Mouse (Mus musculus) forebrain, embryonic 15.5 days (tissue): ENCODE measurements around the gene AI661453. TPM values are rescaled to one million over a fixed set of nuclear protein-coding genes. Genes with fewer than 3 reads are reported as not detected.

Source experiments
- ATAC-seq: fragments of 200-750 bp; cut with Nextera tagmentation; replicated peaks from 2 replicates; pipeline ENCODE4 v1.8.0; 2017; ENCODE audit warnings: mild to moderate bottlenecking, moderate TSS enrichment, moderate library complexity
- H3K27ac ChIP-seq: fragments of 300-500 bp; sonication (generic); replicated peaks from 2 replicates; pipeline ENCODE4 v1.5.1; 2015; ENCODE audit warnings: mild to moderate bottlenecking, inconsistent platforms
- H3K27me3 ChIP-seq: fragments of 300-500 bp; sonication (generic); 2 replicates; pipeline ENCODE4 v1.6.1; 2015; ENCODE audit warnings: inconsistent platforms
- H3K36me3 ChIP-seq: fragments of 300-500 bp; sonication (generic); 2 replicates; pipeline ENCODE4 v1.6.1; 2015; ENCODE audit warnings: mild to moderate bottlenecking, inconsistent platforms
- H3K4me1 ChIP-seq: fragments of 300-500 bp; sonication (generic); 2 replicates; pipeline ENCODE4 v1.6.1; 2015; ENCODE audit warnings: inconsistent platforms
- H3K4me2 ChIP-seq: fragments of 300-500 bp; sonication (generic); replicated peaks from 2 replicates; pipeline ENCODE4 v1.6.1; 2015; ENCODE audit warnings: mild to moderate bottlenecking, inconsistent platforms
- H3K4me3 ChIP-seq: fragments of 300-500 bp; sonication (generic); 2 replicates; pipeline ENCODE4 v1.5.1; 2015; ENCODE audit warnings: mild to moderate bottlenecking, inconsistent platforms
- H3K9ac ChIP-seq: fragments of 300-500 bp; sonication (generic); replicated peaks from 2 replicates; pipeline ENCODE4 v1.6.1; 2015; ENCODE audit warnings: mild to moderate bottlenecking, inconsistent platforms
- H3K9me3 ChIP-seq: fragments of 300-500 bp; sonication (generic); 2 replicates; pipeline ENCODE4 v1.6.1; 2016; ENCODE audit warnings: inconsistent platforms
- WGBS: fragments of 180-500 bp; shearing (Covaris S2); methylation state at CpG from one replicate; pipeline ENCODE4 v1.1.7; 2015; ENCODE audit warnings: mixed read lengths; 5-methylcytosine and 5-hydroxymethylcytosine counted together
- polyA plus RNA-seq: library from polyadenylated mRNA; unstranded; fragments of >200 nt; fragmentation: Nextera tagmentation; extraction: Ambion mirVana; gene quantifications from 2 replicates; pipeline ENCODE4 v1.2.1, GENCODE M21; 2015

AI661453 gene
- polyA plus RNA-seq, 1 experiment from 2014 or later: 0.19 TPM

- Histone ChIP-seq H3K4me2 (no peak overlapping the region), H3K27me3 (no peaks in the 10 kb centered on the region; the same call in 1 of the 2 replicates), H3K9ac (no peak overlapping the region), H3K9me3 (no peaks in the 10 kb centered on the region), H3K36me3 (no peaks in the 10 kb centered on the region), H3K4me3 (no peak overlapping the region), H3K4me1 (peaks cover 17% of the 10 kb centered on the region), H3K27ac (no peak overlapping the region)
- WGBS: 43% methylated on average over 12 of the region's 12 CpGs
- ATAC-seq: no peak
Observed at GRCm38 (mm10) chr17:47508012-47508608, 71.7 kb downstream of the AI661453 start.

DNA sequence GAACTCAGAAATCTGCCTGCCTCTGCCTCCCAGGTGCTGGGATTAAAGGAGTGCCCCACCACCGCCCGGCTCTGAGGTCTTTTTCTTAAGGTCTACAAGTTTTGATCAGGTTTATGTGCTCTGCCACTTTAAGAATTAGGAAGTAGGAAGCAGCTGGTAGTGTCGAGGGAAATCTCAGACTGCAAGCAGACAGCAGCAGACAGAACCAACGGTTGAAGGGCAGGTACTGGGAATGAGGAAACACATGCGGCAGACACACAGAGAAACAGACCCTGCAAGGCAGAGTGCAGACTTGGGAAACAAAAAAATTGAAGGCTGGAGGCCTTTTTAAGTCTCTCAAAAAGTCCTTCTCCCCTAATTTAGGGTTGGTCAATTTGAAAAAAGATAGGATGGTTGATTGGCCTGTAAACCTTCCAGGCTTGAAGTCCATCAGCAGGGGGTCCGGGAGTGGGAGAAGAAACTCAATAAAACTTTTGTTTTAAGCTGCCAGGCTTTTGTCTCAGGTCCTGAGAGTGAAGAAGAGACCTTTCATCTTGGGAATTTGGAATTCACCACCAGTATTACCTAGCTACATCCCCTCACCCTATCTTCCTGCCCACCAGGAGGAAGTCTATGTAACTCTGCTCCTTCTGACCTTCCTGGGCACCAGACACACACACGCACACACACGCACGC, 72.8 kb downstream of the AI661453 start:
- peaks cover 17% of the 10 kb centered on the region for H3K4me1 ChIP-seq
- H3K4me2 ChIP-seq: no peak overlapping the region
- 58% methylated on average over 9 of the region's 9 CpGs for WGBS
- no peaks in the 10 kb centered on the region for H3K9me3 ChIP-seq
- no peak overlapping the region for H3K4me3 ChIP-seq
- H3K27me3 ChIP-seq: no peaks in the 10 kb centered on the region; the same call in 1 of the 2 replicates
- no peak for ATAC-seq
- H3K36me3 ChIP-seq: no peaks in the 10 kb centered on the region
- H3K27ac ChIP-seq: no peak overlapping the region
- H3K9ac ChIP-seq: no peak overlapping the region; the same call in 1 of the 2 replicates

DNA sequence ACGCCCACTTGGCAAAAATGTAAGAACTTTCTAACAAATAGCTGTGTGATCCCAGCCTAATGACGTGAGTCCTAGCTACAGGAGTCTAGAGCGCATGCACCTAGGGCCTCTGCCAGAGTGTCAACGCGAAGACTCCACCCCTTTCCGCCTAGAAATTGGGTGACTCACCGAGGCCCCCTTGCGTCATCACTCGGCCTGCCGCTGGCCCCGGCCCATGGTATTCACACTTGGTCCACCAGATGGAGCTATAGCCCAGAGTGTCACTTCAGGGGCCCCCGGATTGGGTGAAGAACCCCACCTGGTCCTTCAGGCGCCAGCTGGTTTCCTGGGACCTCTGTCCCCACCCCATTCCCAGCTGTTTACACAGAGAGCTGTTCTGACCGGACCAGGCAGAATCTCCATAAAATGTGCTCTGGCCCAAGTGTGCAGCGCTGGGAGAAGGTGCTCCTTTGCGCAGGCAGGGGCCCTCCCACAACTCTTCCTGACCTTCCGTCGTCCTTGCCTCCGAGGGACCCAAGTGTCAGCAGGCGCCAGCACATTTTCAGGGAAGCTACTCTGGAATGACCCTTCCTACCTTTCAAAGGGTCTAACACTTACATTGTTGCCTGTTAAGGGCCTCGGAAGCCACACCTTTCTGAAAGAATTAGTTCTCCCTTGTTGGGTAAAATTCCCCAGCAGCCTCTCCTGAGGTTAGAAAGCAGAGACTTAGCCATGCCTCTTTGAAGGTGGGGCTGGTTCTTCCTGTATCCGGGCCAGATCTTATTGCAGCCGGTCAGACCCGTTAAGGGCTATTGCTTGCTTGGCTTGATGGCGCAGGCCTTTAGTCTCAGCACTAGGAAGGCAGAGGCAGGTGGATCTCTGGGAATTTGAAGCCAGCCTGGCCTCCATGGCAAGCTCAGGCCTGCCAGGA, 75.0 kb downstream of the AI661453 start:
- no peaks in the 10 kb centered on the region for H3K9me3 ChIP-seq

DNA sequence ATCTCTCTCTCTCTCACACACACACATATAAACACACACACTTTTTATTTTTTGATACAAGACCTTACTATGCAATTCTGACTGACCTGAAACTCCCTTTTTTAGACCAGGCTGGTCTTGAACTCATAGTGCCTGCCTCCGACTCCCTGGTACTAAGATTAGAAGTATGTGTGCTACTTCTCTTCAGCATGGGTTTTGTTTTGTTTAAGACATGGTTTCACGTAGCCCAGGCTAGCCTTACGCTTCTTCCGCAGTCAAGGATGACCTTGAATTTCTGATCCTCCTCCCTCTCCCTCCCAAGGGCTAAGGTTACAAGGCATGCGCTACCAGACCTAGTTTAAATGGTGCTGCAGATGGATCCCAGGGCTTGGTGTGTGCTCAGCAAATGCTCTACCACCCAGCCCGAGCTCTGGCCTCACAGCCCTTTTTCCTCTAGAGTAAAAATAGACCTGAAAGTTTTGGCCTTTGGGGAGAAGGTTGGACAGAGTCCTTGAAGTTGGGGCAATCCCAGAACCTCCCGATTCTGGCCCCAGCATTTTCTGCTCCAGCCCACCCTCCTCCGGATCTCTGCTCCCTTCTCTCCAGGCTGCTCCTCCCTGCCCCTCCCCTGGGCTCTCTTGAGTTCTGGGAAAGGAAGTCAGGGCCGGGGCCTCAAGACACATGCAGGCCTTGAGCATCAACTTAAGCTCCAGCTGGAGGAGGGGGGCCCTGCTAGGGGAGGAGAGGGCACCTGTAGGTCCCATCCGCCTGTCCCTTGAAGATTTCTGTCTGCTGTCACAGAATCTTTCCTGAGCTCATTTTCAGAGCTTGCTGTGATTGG, 76.8 kb downstream of the AI661453 start:
- Histone ChIP-seq H3K4me1 (peaks cover 9% of the 10 kb centered on the region), H3K27ac (no peak overlapping the region), H3K9ac (no peak overlapping the region), H3K9me3 (no peaks in the 10 kb centered on the region), H3K4me3 (no peak overlapping the region), H3K4me2 (no peak overlapping the region), H3K36me3 (no peaks in the 10 kb centered on the region), H3K27me3 (no peaks in the 10 kb centered on the region)
- 74% methylated on average over 10 of the region's 10 CpGs for WGBS
- no peak for ATAC-seq

More for the DNA sequence above, 75.0 kb downstream of the AI661453 start:
- WGBS: 19% methylated on average over 25 of the region's 25 CpGs
- H3K4me3 ChIP-seq: peak overlapping the region; percentile 6; the same call in 1 of the 2 replicates
- peak overlapping the region; percentile 28 for H3K4me2 ChIP-seq
- no peaks in the 10 kb centered on the region for H3K27me3 ChIP-seq
- peak; percentile 85 for ATAC-seq
- peak overlapping the region; percentile 49; the same call in 1 of the 2 replicates for H3K27ac ChIP-seq
- no peaks in the 10 kb centered on the region for H3K36me3 ChIP-seq
- no peak overlapping the region for H3K9ac ChIP-seq
- peaks cover 13% of the 10 kb centered on the region for H3K4me1 ChIP-seq

DNA sequence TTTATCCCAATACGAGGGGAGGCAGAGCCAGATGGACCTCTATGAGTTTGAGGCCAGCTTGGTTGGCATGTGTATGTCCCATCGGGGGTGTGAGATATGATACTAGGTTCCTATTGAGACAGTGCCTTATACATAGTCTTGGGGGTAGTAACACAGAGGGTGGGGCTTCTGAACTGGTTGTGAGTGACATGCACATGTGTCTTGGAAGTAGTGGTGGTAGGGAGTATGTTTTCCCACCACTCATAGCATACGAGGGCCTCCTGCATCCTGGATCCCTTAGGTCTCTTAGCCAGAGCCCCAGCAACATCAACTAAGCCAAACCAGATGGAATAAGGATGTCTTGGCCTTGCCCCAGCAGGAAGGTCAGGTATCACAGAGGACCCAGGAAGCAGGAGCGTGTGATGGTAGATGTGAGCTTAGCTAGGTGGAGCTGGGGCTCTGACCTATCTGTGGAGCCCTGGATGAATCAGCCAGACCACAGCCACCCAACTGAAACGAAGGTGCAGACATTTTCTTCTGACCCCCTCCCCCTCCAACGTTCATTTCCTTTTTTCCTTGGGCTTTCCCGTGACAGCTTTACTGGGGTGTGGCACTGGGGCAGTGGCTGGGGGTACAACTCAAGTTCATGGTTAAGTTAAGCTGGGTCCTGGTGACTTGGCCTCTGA, 78.9 kb downstream of the AI661453 start:
- H3K27me3 ChIP-seq: no peaks in the 10 kb centered on the region
- H3K9ac ChIP-seq: no peak overlapping the region
- no peaks in the 10 kb centered on the region for H3K36me3 ChIP-seq
- H3K9me3 ChIP-seq: no peaks in the 10 kb centered on the region
- H3K4me1 ChIP-seq: peaks cover 8% of the 10 kb centered on the region; the same call in 1 of the 2 replicates
- ATAC-seq: no peak
- H3K4me2 ChIP-seq: no peak overlapping the region
- no peak overlapping the region for H3K4me3 ChIP-seq
- WGBS: 84% methylated on average over 7 of the region's 7 CpGs
- H3K27ac ChIP-seq: no peak overlapping the region

- Histone ChIP-seq H3K4me2 (no peak overlapping the region), H3K27me3 (no peaks in the 10 kb centered on the region), H3K4me3 (no peak overlapping the region), H3K27ac (no peak overlapping the region), H3K4me1 (peaks cover 4% of the 10 kb centered on the region), H3K9me3 (no peaks in the 10 kb centered on the region), H3K36me3 (no peaks in the 10 kb centered on the region), H3K9ac (no peak overlapping the region)
- WGBS: 91% methylated on average over 3 of the region's 3 CpGs
- ATAC-seq: no peak
Observed at GRCm38 (mm10) chr17:47516232-47516631, 79.8 kb downstream of the AI661453 start.

DNA sequence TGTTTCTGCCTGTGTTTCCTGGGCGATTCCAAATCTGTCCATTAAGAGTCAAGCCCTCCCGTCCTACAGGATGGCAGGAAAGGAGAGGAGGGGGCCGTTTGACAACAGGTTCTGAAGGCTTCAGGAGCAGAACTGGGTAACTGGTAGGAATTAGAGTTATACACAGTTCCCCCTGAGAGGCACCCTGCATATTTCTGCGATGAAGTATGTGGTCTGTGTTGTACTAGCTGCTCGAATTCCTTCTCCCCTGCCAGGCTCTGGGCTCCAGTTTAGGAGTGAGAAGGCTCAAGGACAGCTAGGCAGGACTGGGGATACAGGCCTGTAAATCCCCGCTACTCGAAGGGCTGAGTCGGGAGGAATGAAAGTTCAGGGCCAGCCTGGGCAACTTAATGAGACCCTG, 81.8 kb downstream of the AI661453 start:
- Histone ChIP-seq H3K9ac (no peak overlapping the region), H3K4me1 (peaks cover 13% of the 10 kb centered on the region), H3K36me3 (no peaks in the 10 kb centered on the region), H3K27ac (peak overlapping the region; percentile 21; the same call in 1 of the 2 replicates), H3K9me3 (no peaks in the 10 kb centered on the region), H3K4me2 (no peak overlapping the region), H3K27me3 (no peaks in the 10 kb centered on the region), H3K4me3 (no peak overlapping the region)
- ATAC-seq: no peak
- 26% methylated on average over 8 of the region's 8 CpGs for WGBS

Other genes with a start within 250 kb of the AI661453 start
- 73.7 and 75.9 TPM in 2 replicates for gene Mrps10, start 67.7 kb upstream of the AI661453 start, polyA plus RNA-seq
- gene Guca1b, start 51.2 kb upstream of the AI661453 start, polyA plus RNA-seq: 0.33 and 0.39 TPM in 2 replicates
- 0.22 and 0.33 TPM in 2 replicates for gene Guca1a, start 36.0 kb upstream of the AI661453 start, polyA plus RNA-seq
- 0.51 and 0.64 TPM in 2 replicates for gene 1700001C19Rik, start 761 bp downstream of the AI661453 start, polyA plus RNA-seq
- 25.2 and 26.2 TPM in 2 replicates for gene Taf8, start 65.7 kb downstream of the AI661453 start, polyA plus RNA-seq
- 59.8 and 64.4 TPM in 2 replicates for gene Ccnd3, start 68.4 kb downstream of the AI661453 start, polyA plus RNA-seq
- gene Bysl, start 174.9 kb downstream of the AI661453 start, polyA plus RNA-seq: 32.5 and 33.8 TPM in 2 replicates
- 45.5 and 50.2 TPM in 2 replicates for gene Med20, start 175.0 kb downstream of the AI661453 start, polyA plus RNA-seq
- gene Gm20517, start 175.0 kb downstream of the AI661453 start, polyA plus RNA-seq: 2.2 and 3.0 TPM in 2 replicates
- 10.7 and 11.1 TPM in 2 replicates for gene Usp49, start 194.1 kb downstream of the AI661453 start, polyA plus RNA-seq